Mouse (Mus musculus) liver, embryonic 18 days (tissue): Measurements from ENCODE around the gene Lrpap1. TPM values are rescaled to one million over a fixed set of nuclear protein-coding genes. Genes with fewer than 3 reads are reported as not detected.

Experiments used
- polyA plus RNA-seq: library from polyadenylated mRNA; depleted of rRNA; stranded (reverse); fragments of >200 nt; gene quantifications from 2 replicates; pipeline ENCODE4 v1.2.3, GENCODE M21; 2012; rRNA removed

Lrpap1 gene
- 26.1 and 28.1 TPM in 2 replicates for polyA plus RNA-seq

GRCm38 (mm10) chr5:35104960-35105921 is at the start of gene Lrpap1:
Lrpap1 (minus strand) TSS chr5:35105766.

GRCm38 (mm10) chr5:35056604-35057432 is 48.7 kb downstream of the Lrpap1 start, which contains the start of gene Dok7:
Dok7 (plus strand) TSS chr5:35056766.

Other genes starting within 250 kb of the Lrpap1 start
- 1.1 and 1.3 TPM in 2 replicates for gene Msantd1, start 197.8 kb downstream of the Lrpap1 start, polyA plus RNA-seq
- gene Rgs12, start 156.3 kb downstream of the Lrpap1 start, polyA plus RNA-seq, result 8.0 and 10.5 TPM in 2 replicates
- 354 and 413 TPM in 2 replicates for gene Hgfac, start 64.3 kb downstream of the Lrpap1 start, polyA plus RNA-seq
- gene Dok7, start 49.0 kb downstream of the Lrpap1 start, polyA plus RNA-seq, result 0.05 and 0.07 TPM in 2 replicates
- not detected in 2 replicates for gene Adra2c, start 172.6 kb upstream of the Lrpap1 start, polyA plus RNA-seq